Mouse (Mus musculus): ENCODE data around the gene Klhl21. TPM values are rescaled to one million over a fixed set of nuclear protein-coding genes. Genes with fewer than 3 reads are reported as not detected.
A peak's percentile ranks its signal among the peaks of the same experiment; 100 is the strongest.

Klhl21 gene
- polyA plus RNA-seq, 1 experiment from 2014 or later: 12.5 TPM

DNA sequence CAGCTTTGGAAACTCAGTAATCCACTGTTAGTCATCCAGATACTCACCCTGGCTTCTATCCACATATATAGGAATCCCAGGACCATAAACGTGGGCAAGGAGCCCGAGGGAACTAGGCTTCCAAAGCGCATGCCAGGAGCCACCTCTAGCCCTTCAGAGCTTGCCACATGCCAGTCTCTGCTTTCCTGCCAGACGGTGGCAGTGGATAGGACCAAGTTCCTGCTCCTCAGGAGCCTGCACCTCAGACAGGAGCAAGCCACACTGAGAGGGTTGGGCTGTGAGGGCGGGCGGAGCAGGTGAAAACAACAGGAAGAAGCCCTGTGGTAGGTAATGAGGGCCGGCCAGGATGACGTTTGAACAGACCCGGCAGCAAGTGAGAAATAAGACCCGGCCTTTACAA, 22.7 kb upstream of the Klhl21 start:
- Histone ChIP-seq H3K4me1 (peaks cover 52% of the 10 kb centered on the region), H3K27ac (0 out of 2 replicates have a peak overlapping the region, but pooled peaks have one; percentile 2), H3K4me2 (peak overlapping the region; percentile 12; the same call in 1 of the 2 replicates), H3K4me3 (replicated peaks) (no peak overlapping the region), H3K9me3 (replicated peaks) (no peaks in the 10 kb centered on the region), H3K36me3 (peaks cover 34% of the 10 kb centered on the region), H3K27me3 (no peaks in the 10 kb centered on the region), H3K9ac (no peak overlapping the region)
- ATAC-seq (replicated peaks; ENCODE audit: low FRiP score): no peak
- 33% methylated on average over 10 of the region's 10 CpGs for WGBS

DNA sequence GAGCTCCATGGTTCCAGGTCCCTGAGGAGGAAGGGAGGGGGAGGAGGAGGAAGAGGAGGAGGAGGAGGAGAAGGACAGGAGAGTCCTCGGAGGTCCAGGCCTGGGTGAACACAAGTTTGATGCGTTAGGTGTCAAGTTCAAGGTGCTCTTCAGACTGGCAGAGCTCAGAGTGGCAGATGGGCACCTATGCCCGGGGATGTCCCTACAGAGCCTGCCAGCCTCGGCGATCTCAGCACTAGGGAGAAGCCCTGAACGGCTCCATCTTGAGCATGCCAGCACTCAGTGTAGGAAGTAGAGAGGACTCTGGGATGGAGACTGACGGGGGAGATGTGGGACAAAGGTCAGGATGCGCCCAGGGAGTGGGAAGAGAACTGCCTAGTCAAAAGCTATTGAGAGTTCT, 22.0 kb upstream of the Klhl21 start:
- peaks cover 52% of the 10 kb centered on the region for H3K4me1 ChIP-seq
- H3K4me2 ChIP-seq: no peak overlapping the region
- peaks cover 38% of the 10 kb centered on the region for H3K36me3 ChIP-seq
- no peaks in the 10 kb centered on the region for H3K27me3 ChIP-seq
- 58% methylated on average over 8 of the region's 8 CpGs for WGBS
- no peak overlapping the region for H3K4me3 ChIP-seq (replicated peaks)
- H3K9ac ChIP-seq: no peak overlapping the region
- H3K27ac ChIP-seq: no peak overlapping the region
- no peak for ATAC-seq (replicated peaks; ENCODE audit: low FRiP score)
- no peaks in the 10 kb centered on the region for H3K9me3 ChIP-seq (replicated peaks)

- no peak for ATAC-seq (replicated peaks; ENCODE audit: low FRiP score)
- 24% methylated on average over 10 of the region's 10 CpGs for WGBS
- peak overlapping the region; percentile 81 for H3K4me2 ChIP-seq
These were observed 20.6 kb upstream of the Klhl21 start for GRCm38 (mm10) chr4:151988014-151988341.

GRCm38 (mm10) chr4:151988342-151989109, 20.1 kb upstream of the Klhl21 start, which contains the start of gene Thap3:
Thap3 (minus strand) TSS chr4:151988997.
- H3K4me1 ChIP-seq: peaks cover 47% of the 10 kb centered on the region
- ATAC-seq (replicated peaks; ENCODE audit: low FRiP score): peak; percentile 84
- peak within 1 kb of the TSS; percentile 67 for H3K4me3 ChIP-seq (replicated peaks)
- peak within 1 kb of the TSS; percentile 77 for H3K9ac ChIP-seq
- H3K36me3 ChIP-seq: peaks cover 42% of the 10 kb centered on the region
- under 1% methylated on average over 54 of the region's 54 CpGs for WGBS
- H3K9me3 ChIP-seq (replicated peaks): no peaks in the 10 kb centered on the region
- peak within 1 kb of the TSS; percentile 81 for H3K27ac ChIP-seq
- no peaks in the 10 kb centered on the region for H3K27me3 ChIP-seq
- peak within 1 kb of the TSS; percentile 81 for H3K4me2 ChIP-seq

More at GRCm38 (mm10) chr4:151988014-151988341, 20.6 kb upstream of the Klhl21 start:
- Histone ChIP-seq H3K9ac (peak overlapping the region; percentile 77), H3K36me3 (peaks cover 42% of the 10 kb centered on the region), H3K4me1 (peaks cover 48% of the 10 kb centered on the region), H3K27ac (peak overlapping the region; percentile 81), H3K4me3 (replicated peaks) (peak overlapping the region; percentile 67), H3K27me3 (no peaks in the 10 kb centered on the region), H3K9me3 (replicated peaks) (no peaks in the 10 kb centered on the region)

DNA sequence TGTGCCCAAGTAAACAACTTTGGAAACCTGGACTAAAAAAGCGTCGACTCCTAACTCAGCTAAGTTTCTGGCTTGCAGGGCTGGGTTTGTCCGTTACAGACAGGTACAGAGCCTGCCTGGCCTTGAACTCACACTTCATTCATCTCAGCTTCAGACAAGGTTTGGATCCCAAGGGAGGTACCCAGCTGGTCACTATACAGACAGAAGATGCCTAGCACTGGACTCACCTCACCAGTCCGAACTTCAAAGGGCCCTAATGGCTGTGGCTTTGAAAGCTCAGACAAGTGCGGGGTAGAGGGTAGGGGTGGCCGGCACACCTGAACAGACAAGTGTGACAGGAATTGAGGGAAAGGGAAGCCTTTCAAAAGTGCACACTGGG, 19.5 kb upstream of the Klhl21 start:
- H3K4me1 ChIP-seq: peaks cover 47% of the 10 kb centered on the region
- H3K27ac ChIP-seq: peak overlapping the region; percentile 81
- ATAC-seq (replicated peaks; ENCODE audit: low FRiP score): 0 out of 2 replicates have a peak, but pooled peaks have one; percentile 1
- H3K4me3 ChIP-seq (replicated peaks): peak overlapping the region; percentile 67
- peak overlapping the region; percentile 77 for H3K9ac ChIP-seq
- H3K9me3 ChIP-seq (replicated peaks): no peaks in the 10 kb centered on the region
- H3K36me3 ChIP-seq: peaks cover 44% of the 10 kb centered on the region
- WGBS: 30% methylated on average over 6 of the region's 6 CpGs
- peak overlapping the region; percentile 81 for H3K4me2 ChIP-seq
- H3K27me3 ChIP-seq: no peaks in the 10 kb centered on the region

GRCm38 (mm10) chr4:151992091-151992490, 16.5 kb upstream of the Klhl21 start:
- Histone ChIP-seq H3K27me3 (no peaks in the 10 kb centered on the region), H3K4me1 (peaks cover 38% of the 10 kb centered on the region), H3K9me3 (replicated peaks) (no peaks in the 10 kb centered on the region), H3K36me3 (peaks cover 44% of the 10 kb centered on the region), H3K27ac (no peak overlapping the region), H3K4me2 (no peak overlapping the region), H3K4me3 (replicated peaks) (no peak overlapping the region), H3K9ac (no peak overlapping the region)
- no peak for ATAC-seq (replicated peaks; ENCODE audit: low FRiP score)
- WGBS: 88% methylated on average over 9 of the region's 9 CpGs

- no peaks in the 10 kb centered on the region for H3K9me3 ChIP-seq (replicated peaks)
- H3K27ac ChIP-seq: no peak overlapping the region
- H3K27me3 ChIP-seq: no peaks in the 10 kb centered on the region
- H3K9ac ChIP-seq: 0 out of 2 replicates have a peak overlapping the region, but pooled peaks have one; percentile 97
- WGBS: 72% methylated on average over 6 of the region's 6 CpGs
- H3K36me3 ChIP-seq: peaks cover 44% of the 10 kb centered on the region
- peaks cover 34% of the 10 kb centered on the region for H3K4me1 ChIP-seq
- peak overlapping the region; percentile 88 for H3K4me2 ChIP-seq
- H3K4me3 ChIP-seq (replicated peaks): peak overlapping the region; percentile 98
- ATAC-seq (replicated peaks; ENCODE audit: low FRiP score): no peak
These were observed 15.6 kb upstream of the Klhl21 start for GRCm38 (mm10) chr4:151993035-151993434.

DNA sequence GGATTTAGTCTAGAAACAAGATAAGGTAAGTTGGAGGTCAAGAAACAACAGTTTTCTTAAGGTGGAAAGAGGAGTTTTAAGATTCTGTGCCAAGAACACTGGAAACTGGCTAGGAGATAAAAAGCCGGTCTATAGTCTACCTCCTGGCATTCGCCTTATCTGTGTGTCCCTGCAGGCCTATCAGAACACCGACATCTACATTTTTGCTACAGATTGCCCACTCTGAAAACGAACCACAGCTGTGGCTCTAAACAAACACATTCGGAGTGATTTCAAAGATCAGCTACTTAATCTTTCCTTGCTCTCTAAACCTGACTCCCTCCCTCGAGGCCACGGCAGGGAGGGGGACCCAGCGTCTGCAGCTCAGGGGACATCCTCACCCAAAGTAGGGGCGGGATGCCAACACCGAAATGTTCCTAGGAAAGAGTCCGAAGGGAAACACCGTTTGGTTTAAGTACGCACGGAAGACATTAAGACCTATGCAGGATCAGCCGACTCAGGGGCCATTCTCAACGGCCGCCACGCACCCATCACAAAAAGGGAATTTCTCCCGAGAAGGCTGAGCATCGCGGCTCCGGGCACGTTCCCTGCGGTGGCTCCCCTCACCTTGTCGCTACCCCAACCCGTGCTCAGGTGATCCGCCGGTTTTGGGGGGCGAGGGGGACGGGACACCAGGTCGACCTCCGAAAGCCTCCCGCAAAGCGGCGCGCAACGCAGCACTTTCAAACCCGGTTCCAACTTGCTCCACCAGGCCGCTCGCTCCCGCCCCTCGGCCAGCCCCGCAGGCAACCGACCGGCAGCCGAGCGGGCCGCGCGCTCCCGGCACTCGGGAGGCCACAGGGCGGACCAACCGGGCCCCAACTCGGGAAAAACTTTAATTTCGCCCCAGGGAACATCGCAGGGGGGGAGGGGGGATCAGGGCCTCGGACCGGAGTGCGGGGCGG, 14.1 kb upstream of the Klhl21 start:
- WGBS: 1% methylated on average over 61 of the region's 61 CpGs
- H3K4me1 ChIP-seq: peaks cover 25% of the 10 kb centered on the region
- no peak for ATAC-seq (replicated peaks; ENCODE audit: low FRiP score)

DNA sequence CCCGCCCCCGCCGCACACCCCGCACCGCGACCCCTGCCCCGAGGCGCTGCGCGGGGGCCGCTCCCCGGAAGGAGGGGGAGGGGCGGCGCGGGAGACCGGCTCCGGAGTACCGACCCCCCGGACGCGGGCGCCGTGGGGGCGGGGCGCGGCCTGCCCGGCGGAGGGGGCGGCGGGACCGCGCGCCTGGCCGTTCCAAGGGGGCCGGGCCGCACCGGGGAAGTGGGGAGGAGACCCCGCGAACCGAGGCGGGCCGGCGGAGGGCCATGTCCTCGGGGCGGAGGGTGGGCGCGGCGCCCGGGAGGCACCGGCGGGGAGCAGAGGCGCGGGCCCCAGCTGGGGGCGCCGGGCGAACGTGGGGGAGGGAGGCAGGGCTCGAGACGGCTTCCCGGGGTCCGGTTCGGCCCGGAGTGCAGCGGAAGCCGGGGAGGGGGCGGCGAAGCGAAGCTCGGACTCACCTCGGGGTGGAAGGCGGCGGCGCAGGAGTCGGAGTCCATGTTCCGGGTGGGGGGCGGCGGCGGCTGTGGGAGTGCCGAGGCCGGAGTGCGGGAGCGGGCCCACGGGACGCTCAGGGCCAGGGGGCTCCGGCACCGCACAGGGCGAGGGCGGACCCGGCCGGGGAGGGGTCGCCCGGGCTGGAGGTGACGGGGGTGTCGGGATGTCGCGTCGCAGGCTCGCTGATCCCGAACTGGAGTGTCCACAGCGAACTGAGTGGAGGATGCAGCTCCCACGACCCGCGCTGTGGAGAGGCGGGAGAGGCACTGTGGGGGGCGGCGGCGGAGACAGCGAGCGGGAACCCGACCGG, 13.0 kb upstream of the Klhl21 start:
- WGBS: under 1% methylated on average over 79 of the region's 111 CpGs
- Histone ChIP-seq H3K27ac (peak overlapping the region; percentile 92), H3K36me3 (peaks cover 32% of the 10 kb centered on the region), H3K9ac (peak overlapping the region; percentile 97), H3K4me3 (replicated peaks) (peak overlapping the region; percentile 98), H3K27me3 (no peaks in the 10 kb centered on the region), H3K9me3 (replicated peaks) (no peaks in the 10 kb centered on the region), H3K4me2 (peak overlapping the region; percentile 88), H3K4me1 (peaks cover 26% of the 10 kb centered on the region)
- peak; percentile 16 for ATAC-seq (replicated peaks; ENCODE audit: low FRiP score)

More for the DNA sequence above, 14.1 kb upstream of the Klhl21 start:
- Histone ChIP-seq H3K27ac (peak overlapping the region; percentile 92), H3K4me2 (peak overlapping the region; percentile 88), H3K9ac (peak overlapping the region; percentile 97), H3K27me3 (no peaks in the 10 kb centered on the region), H3K9me3 (replicated peaks) (no peaks in the 10 kb centered on the region), H3K36me3 (peaks cover 43% of the 10 kb centered on the region), H3K4me3 (replicated peaks) (peak overlapping the region; percentile 98)

GRCm38 (mm10) chr4:151996173-151996950, 12.2 kb upstream of the Klhl21 start, which contains the start of gene Phf13:
Phf13 (minus strand) TSS chr4:151996258.
- H3K9me3 ChIP-seq (replicated peaks): no peaks in the 10 kb centered on the region
- peak; percentile 97 for ATAC-seq (replicated peaks; ENCODE audit: low FRiP score)
- peaks cover 24% of the 10 kb centered on the region for H3K36me3 ChIP-seq
- peak within 1 kb of the TSS; percentile 97 for H3K9ac ChIP-seq
- H3K4me3 ChIP-seq (replicated peaks): peak within 1 kb of the TSS; percentile 98
- WGBS: under 1% methylated on average over 86 of the region's 94 CpGs
- H3K27ac ChIP-seq: peak within 1 kb of the TSS; percentile 92
- H3K4me2 ChIP-seq: peak within 1 kb of the TSS; percentile 88
- no peaks in the 10 kb centered on the region for H3K27me3 ChIP-seq
- H3K4me1 ChIP-seq: peaks cover 32% of the 10 kb centered on the region

- 6% methylated on average over 13 of the region's 13 CpGs for WGBS
- H3K27ac ChIP-seq: peak overlapping the region; percentile 91
- no peaks in the 10 kb centered on the region for H3K9me3 ChIP-seq (replicated peaks)
- H3K9ac ChIP-seq: peak overlapping the region; percentile 80
- peak overlapping the region; percentile 98 for H3K4me3 ChIP-seq (replicated peaks)
- peak overlapping the region; percentile 88 for H3K4me2 ChIP-seq
- peaks cover 19% of the 10 kb centered on the region for H3K36me3 ChIP-seq
- H3K27me3 ChIP-seq: no peaks in the 10 kb centered on the region
- H3K4me1 ChIP-seq: peaks cover 32% of the 10 kb centered on the region
- ATAC-seq (replicated peaks; ENCODE audit: low FRiP score): no peak
These were observed 11.7 kb upstream of the Klhl21 start for GRCm38 (mm10) chr4:151996951-151997222.

Data from kidney, embryonic 15.5 days (tissue).